Mouse (Mus musculus) right cerebral cortex, postnatal 25 days (tissue): Measurements from ENCODE around the gene AW549877.

Experiments used
- DNase-seq: peaks from one replicate; pipeline ENCODE4 v3.0.0; 2022

Gene AW549877

GRCm38 (mm10) chr15:3982732-3983131, 12.8 kb downstream of the AW549877 start:
- DNase-seq: no peak

DNA sequence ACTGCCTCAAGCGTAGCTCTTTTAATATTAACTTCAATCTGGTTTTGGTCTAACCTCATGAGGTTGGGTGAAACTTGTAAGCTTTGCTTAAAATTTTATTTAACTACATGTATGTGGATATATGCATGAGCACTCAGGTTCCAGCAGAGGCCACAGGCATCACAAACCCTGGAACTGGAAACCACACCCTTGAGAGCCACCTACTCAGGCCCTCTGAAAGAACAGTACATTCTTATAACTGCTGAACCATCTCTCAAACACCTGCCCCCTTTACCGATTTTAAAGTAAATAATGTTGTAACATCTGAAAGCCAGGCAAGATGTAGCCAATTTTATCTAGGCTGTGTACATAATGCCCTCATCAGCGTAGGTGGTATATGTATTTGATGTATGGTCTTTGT, 15.7 kb downstream of the AW549877 start:
- DNase-seq: no peak

DNA sequence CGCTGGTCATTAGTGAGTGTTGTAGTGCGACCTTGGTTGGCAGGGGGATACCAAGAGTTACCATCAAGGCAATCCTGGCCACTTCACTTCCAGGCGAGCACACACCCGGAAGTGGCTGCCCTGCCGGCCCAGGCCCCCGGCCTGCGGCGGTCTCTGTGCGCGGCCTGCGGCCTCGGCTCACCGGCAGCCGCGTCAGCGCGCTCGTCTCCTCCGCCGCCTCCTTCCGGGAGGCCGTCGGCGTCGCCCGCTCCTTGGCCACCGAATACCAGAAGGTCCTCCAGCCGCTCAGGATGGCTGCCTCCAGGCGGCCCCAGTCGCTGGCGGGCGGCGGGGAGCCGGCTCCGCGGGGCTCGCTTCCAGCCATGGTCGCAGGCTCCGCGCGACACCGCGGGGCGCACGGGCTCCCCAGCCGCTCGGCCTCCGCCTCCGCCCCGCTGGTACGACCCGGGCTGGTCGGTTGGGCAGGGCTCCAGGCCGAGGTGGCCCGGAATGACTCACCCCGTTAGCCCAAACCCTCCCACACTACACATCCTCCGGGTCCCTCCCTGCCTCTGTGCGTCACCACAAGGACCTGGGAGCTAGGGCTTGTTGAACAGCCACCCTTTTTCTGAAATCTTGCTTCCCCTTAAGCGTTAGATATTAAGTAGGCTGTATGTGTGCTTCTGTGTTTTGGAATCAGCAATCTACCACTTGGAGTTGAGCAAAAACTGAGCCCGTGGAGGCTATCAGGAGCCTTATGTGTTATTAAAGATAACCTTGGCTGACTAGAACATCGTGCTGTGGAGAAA, 16.3 kb downstream of the AW549877 start, which contains the start of gene Fbxo4:
TSS of gene Fbxo4 (minus strand) at position 513 of the 788 bp plus-strand sequence.
- DNase-seq: peak; percentile 84

DNA sequence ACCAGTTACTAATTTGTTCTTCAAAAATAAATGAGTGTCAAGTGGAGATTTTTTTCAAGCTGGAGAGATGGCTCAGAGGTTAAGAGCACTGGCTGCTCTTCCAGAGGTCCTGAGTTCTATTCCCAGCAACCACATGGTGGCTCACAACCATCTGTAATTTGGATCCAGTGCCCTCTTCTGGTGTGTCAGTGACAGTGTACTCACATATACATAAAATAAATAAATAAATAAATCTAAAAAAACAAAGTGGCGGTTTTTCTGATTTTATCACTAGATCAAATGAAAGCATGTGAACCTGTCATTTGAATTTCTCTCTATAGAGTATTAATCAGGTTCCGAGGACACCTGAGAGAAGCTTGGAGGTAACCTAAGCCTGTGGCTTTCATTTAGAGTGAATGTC, 17.3 kb downstream of the AW549877 start:
- DNase-seq: no peak

- DNase-seq: no peak
Observed at GRCm38 (mm10) chr15:3973300-3973699, 22.2 kb downstream of the AW549877 start.

DNA sequence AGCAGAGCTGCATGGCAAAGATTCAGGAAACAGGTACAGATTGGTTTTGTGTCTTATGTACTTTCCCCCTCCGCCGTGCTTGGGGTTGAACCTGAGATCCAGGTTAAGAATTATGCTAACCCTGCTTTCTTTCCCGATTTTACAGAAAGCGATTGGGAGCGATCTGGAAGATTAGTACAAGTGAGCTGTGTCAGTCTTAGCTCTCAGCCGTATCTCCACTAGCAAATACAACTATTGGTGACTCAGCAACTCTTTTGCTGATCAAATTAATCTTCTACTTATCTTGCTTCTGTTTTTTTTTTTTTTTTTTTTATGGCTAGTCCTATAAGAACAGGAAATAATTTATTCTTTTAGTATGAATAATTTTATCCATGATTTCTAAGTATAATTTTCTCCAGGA, 25.4 kb downstream of the AW549877 start:
- no peak for DNase-seq

DNA sequence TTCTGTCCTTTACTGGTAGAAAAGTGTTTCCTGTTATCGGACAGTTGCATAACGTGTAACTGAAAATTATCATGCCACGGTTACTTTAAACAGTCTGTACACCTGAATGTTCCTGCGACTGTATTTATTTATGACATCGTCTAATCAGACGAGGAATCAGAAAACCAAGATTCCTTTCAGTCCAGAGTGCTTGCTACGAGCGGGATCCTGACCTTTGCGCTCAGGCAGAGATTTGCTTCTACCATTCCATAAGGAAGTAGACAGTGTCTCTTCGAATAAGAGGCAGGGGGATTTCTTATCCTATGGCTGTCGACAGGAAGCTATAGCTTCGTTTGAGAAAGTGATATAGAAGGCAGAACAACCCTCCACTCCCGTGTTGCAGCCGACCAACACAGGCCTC, 25.8 kb downstream of the AW549877 start:
- no peak for DNase-seq

- DNase-seq: no peak
Observed at GRCm38 (mm10) chr15:3962251-3962650, 33.3 kb downstream of the AW549877 start.

DNA sequence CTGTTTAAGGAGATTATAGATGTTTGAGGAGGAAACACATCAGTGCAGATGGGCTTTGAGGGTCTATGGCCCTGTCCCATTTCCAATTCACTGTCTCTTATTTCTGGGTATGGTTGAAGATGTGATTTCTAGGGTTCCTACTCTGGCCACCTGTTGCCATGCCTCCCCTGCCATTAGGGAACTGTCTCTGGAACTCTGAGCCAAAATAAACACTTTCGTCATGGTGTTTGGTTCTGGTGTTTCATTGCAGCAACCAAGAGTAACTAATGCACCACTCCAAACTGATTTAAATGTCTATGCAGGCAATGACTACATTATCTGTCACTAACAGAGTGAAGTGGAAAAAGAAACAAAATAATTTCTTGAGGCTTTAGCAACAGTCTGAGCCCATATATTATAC, 35.5 kb downstream of the AW549877 start:
- DNase-seq: no peak

DNA sequence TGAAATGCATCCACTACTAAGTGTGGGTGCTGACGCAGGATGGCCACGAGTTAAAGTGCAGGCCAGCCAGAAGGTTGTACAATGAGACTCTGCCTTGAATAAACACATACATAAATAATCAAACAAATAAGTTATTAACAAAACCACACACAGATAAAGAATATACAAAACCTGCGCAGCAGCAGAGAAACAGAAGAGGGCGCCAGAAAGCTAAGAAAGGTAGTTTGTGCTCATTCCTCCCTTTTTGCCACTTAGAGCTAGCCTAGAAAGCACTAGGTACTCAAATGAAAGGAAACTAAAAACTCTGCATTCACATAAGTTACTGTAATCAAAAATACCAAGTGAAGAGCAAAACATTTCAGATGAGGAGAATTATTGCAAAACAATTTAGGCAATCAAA, 37.6 kb downstream of the AW549877 start:
- peak; percentile 28 for DNase-seq

- no peak for DNase-seq
Observed at GRCm38 (mm10) chr15:3954971-3955370, 40.6 kb downstream of the AW549877 start.

DNA sequence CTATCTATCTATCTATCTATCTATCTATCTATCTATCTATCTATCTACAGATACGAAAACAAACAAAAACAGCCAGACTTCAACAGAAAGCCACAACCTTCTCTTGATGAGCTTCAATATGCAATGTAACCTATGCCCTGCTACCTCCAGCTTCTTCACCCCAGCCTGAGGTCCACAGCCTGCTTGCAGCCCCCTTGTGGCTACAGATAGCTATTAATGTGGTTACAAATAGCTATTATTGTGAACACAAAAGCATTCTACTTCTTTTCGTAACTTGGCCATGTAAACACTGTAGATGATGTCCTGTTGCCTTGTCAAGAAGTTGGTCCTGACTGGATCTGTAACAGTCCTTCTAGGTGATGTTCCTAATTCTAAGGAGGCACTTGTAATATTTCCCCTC, 57.4 kb downstream of the AW549877 start:
- no peak for DNase-seq

DNA sequence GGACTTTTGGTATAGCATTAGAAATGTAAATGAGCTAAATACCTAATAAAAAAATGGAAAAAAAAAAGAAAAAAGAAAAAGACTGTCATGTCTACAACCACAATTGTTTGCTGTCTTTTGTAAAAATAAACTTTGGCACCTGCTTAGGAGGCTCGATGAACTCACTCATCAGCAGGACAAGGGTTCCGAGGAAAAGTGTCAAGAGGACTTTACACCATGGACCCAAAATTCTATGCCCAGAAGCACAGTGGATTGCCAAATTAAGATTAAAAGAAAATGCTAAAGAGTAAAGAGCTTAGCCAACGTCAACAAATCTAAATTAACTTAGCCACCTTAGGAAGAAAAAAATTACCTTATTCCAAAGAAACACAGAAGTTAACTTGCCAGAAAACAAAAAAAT, 59.5 kb downstream of the AW549877 start:
- no peak for DNase-seq

DNA sequence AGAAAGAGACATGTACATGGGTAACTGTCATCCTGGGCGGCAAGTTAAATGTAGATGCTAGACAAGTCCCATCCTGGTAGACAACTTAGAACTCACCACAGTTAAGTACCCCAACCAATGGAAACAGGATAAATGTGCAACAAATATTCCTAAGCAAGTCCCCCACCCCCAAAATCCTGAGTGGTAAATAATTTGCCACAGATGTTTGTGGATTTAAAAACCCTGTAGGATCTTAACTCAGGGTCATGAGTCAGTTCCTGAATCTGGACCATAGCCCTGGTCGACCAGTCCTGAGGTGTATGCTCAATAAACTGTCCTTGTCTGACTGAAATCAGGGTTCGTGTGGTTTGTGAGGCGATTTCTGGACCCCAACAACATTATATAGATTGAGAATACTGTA, 62.1 kb downstream of the AW549877 start:
- no peak for DNase-seq
